Mouse (Mus musculus): ENCODE measurements around the gene Ntn5.
A peak's percentile ranks its signal among the peaks of the same experiment; 100 is the strongest.

Ntn5 gene

GRCm38 (mm10) chr7:45711316-45712021 is 27.6 kb downstream of the Ntn5 start:
- no peak for DNase-seq (ENCODE audit: extremely low read depth, insufficient read length, low spot score)

- no peak for DNase-seq (ENCODE audit: extremely low read depth, insufficient read length, low spot score)
These were observed 28.4 kb downstream of the Ntn5 start for GRCm38 (mm10) chr7:45712022-45712757.

GRCm38 (mm10) chr7:45713396-45713795 is 29.6 kb downstream of the Ntn5 start:
- DNase-seq (ENCODE audit: extremely low read depth, insufficient read length, low spot score), result no peak

- DNase-seq (ENCODE audit: extremely low read depth, insufficient read length, low spot score), result no peak
These were observed 30.2 kb downstream of the Ntn5 start for GRCm38 (mm10) chr7:45713881-45714520.

GRCm38 (mm10) chr7:45714630-45715089 is 30.8 kb downstream of the Ntn5 start:
- DNase-seq (ENCODE audit: extremely low read depth, insufficient read length, low spot score), result no peak

GRCm38 (mm10) chr7:45715090-45715708 is 31.4 kb downstream of the Ntn5 start, which contains the start of gene Rpl18:
Rpl18 (plus strand) TSS chr7:45715457.
- DNase-seq (ENCODE audit: extremely low read depth, insufficient read length, low spot score), result peak; percentile 93

- DNase-seq (ENCODE audit: extremely low read depth, insufficient read length, low spot score), result no peak
These were observed 32.1 kb downstream of the Ntn5 start for GRCm38 (mm10) chr7:45715741-45716459.

- DNase-seq (ENCODE audit: extremely low read depth, insufficient read length, low spot score), result no peak
These were observed 32.6 kb downstream of the Ntn5 start for GRCm38 (mm10) chr7:45716460-45716857.

- no peak for DNase-seq (ENCODE audit: extremely low read depth, insufficient read length, low spot score)
These were observed 33.4 kb downstream of the Ntn5 start for GRCm38 (mm10) chr7:45716952-45717917.

GRCm38 (mm10) chr7:45717918-45718297 is 34.1 kb downstream of the Ntn5 start, which contains the start of gene Sphk2:
Sphk2 (minus strand) TSS chr7:45718002.
- peak; percentile 95 for DNase-seq (ENCODE audit: extremely low read depth, insufficient read length, low spot score)

- no peak for DNase-seq (ENCODE audit: extremely low read depth, insufficient read length, low spot score)
These were observed 34.5 kb downstream of the Ntn5 start for GRCm38 (mm10) chr7:45718331-45718730.

- no peak for DNase-seq (ENCODE audit: extremely low read depth, insufficient read length, low spot score)
These were observed 35.4 kb downstream of the Ntn5 start for GRCm38 (mm10) chr7:45719180-45719579.

GRCm38 (mm10) chr7:45719738-45720412 is 36.1 kb downstream of the Ntn5 start:
- DNase-seq (ENCODE audit: extremely low read depth, insufficient read length, low spot score), result no peak

- DNase-seq (ENCODE audit: extremely low read depth, insufficient read length, low spot score), result no peak
These were observed 36.8 kb downstream of the Ntn5 start, which contains the start of gene Fam83e for GRCm38 (mm10) chr7:45720413-45721233. Fam83e (plus strand) TSS chr7:45721212.

- DNase-seq (ENCODE audit: extremely low read depth, insufficient read length, low spot score), result no peak
These were observed 37.4 kb downstream of the Ntn5 start for GRCm38 (mm10) chr7:45721234-45721571.

- DNase-seq (ENCODE audit: extremely low read depth, insufficient read length, low spot score), result no peak
These were observed 38.0 kb downstream of the Ntn5 start for GRCm38 (mm10) chr7:45721642-45722347.

- DNase-seq (ENCODE audit: extremely low read depth, insufficient read length, low spot score), result no peak
These were observed 38.5 kb downstream of the Ntn5 start for GRCm38 (mm10) chr7:45722348-45722713.

Data from 3134 (cell line).